ENCODE assay signal across 19 mouse cellular contexts in the genomic region with DNA sequence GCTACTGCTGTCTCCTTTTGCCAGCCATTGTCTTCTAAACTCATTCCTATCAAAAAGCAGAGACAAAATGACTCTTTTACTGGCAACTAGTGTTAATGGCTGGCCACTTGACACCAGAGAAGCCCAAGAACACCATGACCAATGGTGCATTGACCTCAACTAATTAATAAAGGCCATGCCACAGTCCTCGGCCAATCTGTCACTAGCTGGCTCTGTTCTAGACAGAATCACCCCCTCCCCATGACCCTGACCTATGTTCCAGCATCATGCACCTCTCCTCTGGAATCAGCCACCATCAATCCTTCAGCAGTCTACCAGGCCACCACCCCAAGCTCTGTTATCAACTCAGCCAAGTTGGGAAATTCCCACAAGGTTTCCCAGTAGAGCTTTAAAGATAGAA.
"Had no signal": no experiment of that assay in that cellular context is flagged by ENCODE, and none has a peak within 500 bp of the region (broad histone marks: within the 10 kb centered on the region; RNA-seq: fewer than 3 reads in every experiment).

No protein-coding gene starts in this region.

- H3K36me3 ChIP-seq: liver, embryonic 13.5 days; midbrain, embryonic 10.5 days; midbrain, embryonic 13.5 days; neural tube, embryonic 13.5 days; stomach, embryonic 15.5 days had no signal

- H3K27me3 ChIP-seq: liver, embryonic 13.5 days; megakaryocyte, embryonic 14.5 days; midbrain, embryonic 13.5 days; neural tube, embryonic 13.5 days; stomach, embryonic 15.5 days had no signal

- DNase-seq: kidney, adult 2 months; kidney, postnatal 14 days; layer of hippocampus, adult 9-11 months; liver, embryonic 13.5 days; lung, adult 2 months; lung, postnatal 36 days; retina, postnatal 1 day; right cerebral cortex, postnatal 25 days; spleen, adult 18-20 months; thymus, postnatal 25 days had no signal

- H3K9me3 ChIP-seq: liver, embryonic 13.5 days; megakaryocyte, embryonic 14.5 days; midbrain, embryonic 10.5 days; midbrain, embryonic 13.5 days; neural tube, embryonic 13.5 days; stomach, embryonic 15.5 days had no signal

- H3K4me1 ChIP-seq: liver, embryonic 13.5 days; megakaryocyte, embryonic 14.5 days; stomach, embryonic 15.5 days had no signal

- H3K27ac ChIP-seq: layer of hippocampus, adult 2 months; liver, embryonic 13.5 days; midbrain, embryonic 10.5 days; midbrain, embryonic 13.5 days; neural tube, embryonic 13.5 days; stomach, embryonic 15.5 days had no signal

- H3K9ac ChIP-seq: liver, embryonic 13.5 days; midbrain, embryonic 13.5 days; neural tube, embryonic 13.5 days; stomach, embryonic 15.5 days had no signal

- ATAC-seq: lung, postnatal 0 days; midbrain, embryonic 13.5 days; midbrain, embryonic 16.5 days had no signal

- H3K4me2 ChIP-seq: liver, embryonic 13.5 days; midbrain, embryonic 13.5 days; neural tube, embryonic 13.5 days; stomach, embryonic 15.5 days had no signal

- H3K4me3 ChIP-seq: layer of hippocampus, adult 2 months; liver, embryonic 13.5 days; megakaryocyte, embryonic 14.5 days; midbrain, embryonic 10.5 days; midbrain, embryonic 13.5 days; myocyte; neural tube, embryonic 13.5 days; stomach, embryonic 15.5 days had no signal
